Mouse (Mus musculus) lung, embryonic 16.5 days (tissue): ENCODE data around the gene Rrp1b. TPM values are rescaled to one million over a fixed set of nuclear protein-coding genes. Genes with fewer than 3 reads are reported as not detected.

Experiments used
- ATAC-seq: fragments of 200-750 bp; cut with Nextera tagmentation; 2 replicates; pipeline ENCODE4 v1.8.0; 2017; ENCODE audit warnings: low read depth, mild to moderate bottlenecking, moderate library complexity
- H3K27ac ChIP-seq: fragments of 300-500 bp; sonication (generic); 2 replicates; pipeline ENCODE4 v1.5.1; 2014; ENCODE audit warnings: mild to moderate bottlenecking, control low read depth, low read length
- H3K27me3 ChIP-seq: fragments of 300-500 bp; sonication (generic); 2 replicates; pipeline ENCODE4 v1.6.1; 2014; ENCODE audit warnings: low read depth, low read length, mixed read lengths; ENCODE audit not compliant: control insufficient read depth, insufficient read depth
- H3K36me3 ChIP-seq: fragments of 300-500 bp; sonication (generic); 2 replicates; pipeline ENCODE4 v1.6.1; 2014; ENCODE audit warnings: low read length; ENCODE audit not compliant: control insufficient read depth, insufficient read depth
- H3K4me1 ChIP-seq: fragments of 300-500 bp; sonication (generic); replicated peaks from 2 replicates; pipeline ENCODE4 v1.6.1; 2014; ENCODE audit warnings: low read length, mixed read lengths; ENCODE audit not compliant: control insufficient read depth, insufficient read depth
- H3K4me2 ChIP-seq: fragments of 300-500 bp; sonication (generic); 2 replicates; pipeline ENCODE4 v1.6.1; 2014; ENCODE audit warnings: low read depth, low read length, control low read depth
- H3K4me3 ChIP-seq: fragments of 300-500 bp; sonication (generic); 2 replicates; pipeline ENCODE4 v1.5.1; 2014; ENCODE audit warnings: mild to moderate bottlenecking, low read length, control low read depth
- H3K9ac ChIP-seq: fragments of 300-500 bp; sonication (generic); 2 replicates; pipeline ENCODE4 v1.6.1; 2014; ENCODE audit warnings: low read length, control low read depth
- H3K9me3 ChIP-seq: fragments of 300-500 bp; sonication (generic); 2 replicates; pipeline ENCODE4 v1.6.1; 2016; ENCODE audit warnings: low read length; ENCODE audit not compliant: control insufficient read depth
- WGBS: fragments of 180-500 bp; shearing (Covaris S2); extraction: QIAGEN DNeasy Blood & Tissue Kit; methylation state at CpG from one replicate; pipeline ENCODE4 v1.1.7; 2014; 5-methylcytosine and 5-hydroxymethylcytosine counted together
- polyA plus RNA-seq: library from polyadenylated mRNA; unstranded; fragments of >200 nt; fragmentation: Nextera tagmentation; extraction: Ambion mirVana; gene quantifications from 2 replicates; pipeline ENCODE4 v1.2.1, GENCODE M21; 2015

Rrp1b gene
- polyA plus RNA-seq, 1 experiment from 2014 or later, result 58.5 TPM

DNA sequence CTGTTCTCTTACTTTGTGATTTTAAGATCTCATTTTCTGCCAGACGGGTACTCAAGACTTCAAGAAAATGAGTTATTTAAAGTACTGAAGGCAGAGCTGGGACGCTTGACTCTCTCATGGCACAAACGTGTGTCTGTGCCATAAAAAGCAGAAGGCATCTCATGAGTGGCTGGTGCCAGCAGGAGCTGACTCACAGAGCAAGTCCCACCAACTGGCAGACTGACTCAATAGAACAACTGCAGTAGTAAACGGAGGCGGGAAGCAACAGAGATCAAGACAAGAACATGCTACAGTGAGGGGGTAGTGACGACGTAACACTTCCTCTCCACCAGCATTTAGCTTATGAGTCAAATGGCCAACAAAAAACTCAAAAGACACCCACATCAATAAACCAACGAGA, 12.8 kb upstream of the Rrp1b start:
- ATAC-seq, result no peak
- Histone ChIP-seq H3K27me3 (no peaks in the 10 kb centered on the region), H3K27ac (no peak overlapping the region), H3K4me1 (peaks cover 10% of the 10 kb centered on the region), H3K4me3 (no peak overlapping the region), H3K4me2 (no peak overlapping the region), H3K9me3 (no peaks in the 10 kb centered on the region), H3K36me3 (no peaks in the 10 kb centered on the region), H3K9ac (no peak overlapping the region)
- 69% methylated on average over 8 of the region's 8 CpGs for WGBS

DNA sequence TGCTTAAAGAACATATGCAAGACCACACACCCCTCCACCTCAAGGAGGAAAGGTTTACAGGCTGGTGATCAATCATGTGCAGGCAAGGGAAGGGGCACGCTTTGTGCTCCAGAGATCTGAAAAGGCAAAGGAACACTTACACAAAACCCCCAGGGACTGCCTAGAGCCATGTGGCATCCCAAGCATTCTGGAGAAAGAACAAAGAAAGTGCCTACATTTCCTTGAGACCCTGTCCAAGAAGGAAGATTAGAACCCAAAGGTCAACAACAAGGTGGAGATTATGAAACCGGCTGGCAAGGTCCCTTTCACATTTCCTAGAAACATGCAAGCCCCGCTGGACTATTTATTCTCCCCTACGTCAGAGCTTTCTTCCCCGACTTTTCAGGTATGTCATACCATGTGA, 11.2 kb upstream of the Rrp1b start:
- no peak overlapping the region for H3K4me2 ChIP-seq
- no peak overlapping the region for H3K9ac ChIP-seq
- no peaks in the 10 kb centered on the region for H3K27me3 ChIP-seq
- WGBS, result 39% methylated on average over 5 of the region's 5 CpGs
- peak overlapping the region; percentile 65 for H3K27ac ChIP-seq
- no peaks in the 10 kb centered on the region for H3K36me3 ChIP-seq
- no peaks in the 10 kb centered on the region for H3K9me3 ChIP-seq
- peak; percentile 44 for ATAC-seq
- no peak overlapping the region for H3K4me3 ChIP-seq
- peaks cover 10% of the 10 kb centered on the region for H3K4me1 ChIP-seq

DNA sequence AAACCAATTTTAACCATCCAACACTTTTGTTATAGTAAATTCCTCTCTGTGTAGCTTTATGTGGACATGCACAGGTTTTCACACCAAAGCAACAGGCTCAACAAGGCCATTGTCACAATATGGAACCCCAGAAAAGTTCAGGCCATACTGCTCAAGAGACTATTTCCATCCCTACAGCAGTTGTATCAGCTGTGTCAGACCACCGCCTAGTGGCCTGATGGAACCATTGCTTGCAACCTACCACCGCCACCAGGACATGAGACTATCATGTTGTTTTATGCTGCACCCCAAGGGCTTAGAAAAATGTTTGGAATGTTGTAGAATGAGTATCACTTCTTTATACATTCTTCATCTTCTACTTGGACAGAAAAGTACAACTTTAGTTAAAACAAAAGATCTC, 10.5 kb upstream of the Rrp1b start:
- WGBS, result 5% methylated on average over 2 of the region's 2 CpGs
- Histone ChIP-seq H3K4me3 (no peak overlapping the region), H3K27me3 (no peaks in the 10 kb centered on the region), H3K9ac (no peak overlapping the region), H3K27ac (no peak overlapping the region), H3K36me3 (no peaks in the 10 kb centered on the region), H3K9me3 (no peaks in the 10 kb centered on the region), H3K4me2 (no peak overlapping the region), H3K4me1 (peaks cover 10% of the 10 kb centered on the region)
- peak; percentile 79 for ATAC-seq

DNA sequence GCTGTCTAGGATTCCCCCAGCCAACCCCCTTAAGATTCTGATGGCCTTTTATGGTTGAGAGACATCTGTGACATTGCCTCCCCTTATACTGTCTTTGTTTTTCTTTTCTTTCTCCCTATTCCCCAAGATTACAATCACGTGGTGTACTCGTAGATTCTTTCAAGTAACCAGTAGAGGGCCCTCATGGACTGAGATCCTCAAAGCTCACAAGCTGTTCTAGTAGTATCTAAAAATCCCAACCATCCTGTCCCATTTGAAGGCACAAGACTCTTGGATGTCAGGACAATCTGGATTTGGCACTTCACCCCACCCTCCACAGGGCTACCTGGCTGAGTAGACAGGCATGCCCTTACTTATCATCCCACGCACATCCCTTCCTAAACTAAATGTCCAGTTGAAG, 8.2 kb upstream of the Rrp1b start:
- no peaks in the 10 kb centered on the region for H3K27me3 ChIP-seq
- H3K4me1 ChIP-seq, result peaks cover 8% of the 10 kb centered on the region
- WGBS, result 31% methylated on average over 3 of the region's 3 CpGs
- H3K9ac ChIP-seq, result no peak overlapping the region
- ATAC-seq, result peak; percentile 41; the same call in 1 of the 2 replicates
- H3K9me3 ChIP-seq, result no peaks in the 10 kb centered on the region
- H3K27ac ChIP-seq, result no peak overlapping the region
- no peak overlapping the region for H3K4me2 ChIP-seq
- no peaks in the 10 kb centered on the region for H3K36me3 ChIP-seq
- no peak overlapping the region for H3K4me3 ChIP-seq

DNA sequence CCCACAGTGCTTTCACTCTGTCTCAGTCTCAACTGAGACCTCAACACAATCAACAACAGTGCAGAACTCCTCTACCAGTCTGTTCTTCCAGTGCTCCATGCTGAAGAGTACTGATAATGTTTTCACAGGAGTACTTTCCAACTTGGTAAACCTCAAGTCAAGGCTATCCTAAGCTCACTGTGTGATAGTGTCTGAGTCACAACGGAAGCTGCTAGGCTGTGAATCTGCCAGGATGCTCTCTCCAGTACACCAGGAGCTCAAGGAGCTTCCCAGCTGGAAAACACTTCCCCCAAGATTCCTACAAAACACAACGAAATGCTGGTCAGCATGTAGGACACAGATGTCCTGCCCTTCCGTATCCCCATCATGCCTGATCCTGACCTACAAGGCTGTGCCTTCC, 7.6 kb upstream of the Rrp1b start:
- Histone ChIP-seq H3K4me1 (peaks cover 8% of the 10 kb centered on the region; the same call in 1 of the 2 replicates), H3K36me3 (no peaks in the 10 kb centered on the region), H3K4me2 (no peak overlapping the region), H3K9me3 (no peaks in the 10 kb centered on the region), H3K4me3 (no peak overlapping the region), H3K27ac (no peak overlapping the region), H3K27me3 (no peaks in the 10 kb centered on the region), H3K9ac (no peak overlapping the region)
- no peak for ATAC-seq
- 79% methylated on average over 3 of the region's 3 CpGs for WGBS

DNA sequence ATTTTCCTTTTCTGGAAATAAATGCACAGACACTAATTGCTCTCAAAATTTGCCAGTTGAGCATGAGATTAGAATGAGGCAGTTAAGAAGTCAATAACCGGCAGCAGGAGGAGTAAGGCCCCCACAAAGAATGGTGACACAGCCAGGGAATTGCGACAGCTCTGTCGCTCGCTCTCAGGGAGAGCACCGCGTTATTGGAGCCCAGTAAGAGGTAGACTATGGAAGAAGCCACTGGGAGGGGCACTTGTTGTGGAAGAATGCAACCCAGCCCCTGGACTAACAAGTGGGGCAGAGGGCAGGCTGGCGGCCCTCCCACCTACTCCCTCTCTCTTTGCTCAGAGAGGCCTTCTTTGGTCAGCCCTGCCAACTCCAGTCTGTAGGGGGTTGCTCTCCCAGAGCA, 4.2 kb upstream of the Rrp1b start:
- no peak overlapping the region for H3K4me2 ChIP-seq
- WGBS, result 54% methylated on average over 7 of the region's 7 CpGs
- no peak overlapping the region for H3K9ac ChIP-seq
- H3K4me1 ChIP-seq, result peaks cover 4% of the 10 kb centered on the region
- no peaks in the 10 kb centered on the region for H3K27me3 ChIP-seq
- no peaks in the 10 kb centered on the region for H3K36me3 ChIP-seq
- no peak overlapping the region for H3K27ac ChIP-seq
- no peak for ATAC-seq
- no peak overlapping the region for H3K4me3 ChIP-seq
- H3K9me3 ChIP-seq, result no peaks in the 10 kb centered on the region

DNA sequence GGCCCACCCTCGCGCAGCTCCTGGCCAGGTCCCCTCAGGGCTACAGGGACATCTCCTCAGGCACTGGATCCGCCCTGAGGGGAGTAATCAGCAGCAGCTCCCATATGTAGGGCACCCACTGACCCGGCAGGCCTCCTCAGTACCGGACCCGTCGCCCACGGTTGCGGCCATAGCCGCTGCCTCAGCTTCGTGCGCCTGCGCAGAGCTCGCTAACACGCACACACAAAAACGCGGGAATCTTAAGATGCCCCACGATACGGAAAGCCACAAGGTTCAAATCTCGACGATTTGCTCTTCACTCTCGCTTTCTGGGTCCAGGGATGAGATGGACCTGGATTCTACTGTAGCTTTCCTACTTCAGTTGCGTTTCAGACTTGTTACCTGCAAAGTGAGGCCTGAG, 1.6 kb upstream of the Rrp1b start:
- peaks cover 17% of the 10 kb centered on the region for H3K4me1 ChIP-seq
- no peak for ATAC-seq
- no peak overlapping the region for H3K4me2 ChIP-seq
- H3K27me3 ChIP-seq, result no peaks in the 10 kb centered on the region
- no peaks in the 10 kb centered on the region for H3K9me3 ChIP-seq
- H3K27ac ChIP-seq, result no peak overlapping the region
- H3K36me3 ChIP-seq, result no peaks in the 10 kb centered on the region
- WGBS, result 87% methylated on average over 23 of the region's 23 CpGs
- no peak overlapping the region for H3K9ac ChIP-seq
- H3K4me3 ChIP-seq, result no peak overlapping the region

DNA sequence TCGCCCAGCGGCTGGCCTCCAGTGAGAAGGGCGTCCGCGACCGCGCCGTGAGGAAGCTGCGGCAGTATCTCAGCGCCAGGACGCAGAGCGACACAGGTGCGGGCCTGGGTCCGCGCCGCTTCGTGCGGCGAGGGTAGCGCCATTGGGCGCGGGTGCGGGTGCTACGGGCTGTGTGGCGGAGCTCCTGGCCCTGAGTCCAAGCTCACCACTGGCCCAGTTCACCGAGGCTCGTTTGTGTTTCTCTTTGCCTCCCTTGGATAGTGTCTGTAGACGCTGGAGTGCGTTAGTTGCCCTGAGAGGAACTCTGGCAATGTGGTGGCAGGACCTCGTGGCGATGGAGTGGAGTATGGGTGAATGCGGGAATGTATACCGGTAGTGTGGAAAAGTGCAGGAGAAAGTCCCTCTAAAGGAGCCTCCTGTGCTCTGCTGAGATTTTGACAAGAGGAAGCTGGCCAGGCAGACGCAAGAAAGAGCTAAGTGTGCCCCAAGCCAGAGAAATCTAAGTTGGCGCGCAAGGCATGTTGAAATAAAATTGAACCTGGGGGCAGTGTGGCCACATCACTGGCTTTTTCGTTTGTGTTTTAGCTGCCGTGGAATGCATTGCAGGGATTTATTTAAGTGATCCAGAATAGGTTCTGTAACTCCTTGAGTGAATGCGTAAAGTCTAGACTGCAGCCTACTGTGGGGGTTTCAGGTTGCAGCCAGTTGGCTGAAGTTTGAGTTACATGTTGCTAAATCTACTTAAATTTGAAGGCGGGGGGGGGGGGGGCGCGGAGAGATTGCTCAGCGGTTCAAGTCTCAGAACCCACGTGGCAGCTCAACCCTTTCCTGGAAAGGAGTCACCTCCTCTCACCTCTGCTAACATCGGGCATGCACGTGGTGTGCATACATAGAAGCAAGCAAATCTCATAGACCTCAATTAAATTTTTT, 874 bp downstream of the Rrp1b start:
- H3K4me3 ChIP-seq, result peak overlapping the region; percentile 87
- H3K4me2 ChIP-seq, result peak overlapping the region; percentile 85
- peak overlapping the region; percentile 76 for H3K27ac ChIP-seq
- H3K9me3 ChIP-seq, result no peaks in the 10 kb centered on the region
- WGBS, result under 1% methylated on average over 45 of the region's 46 CpGs
- peak; percentile 50 for ATAC-seq
- peak overlapping the region; percentile 86 for H3K9ac ChIP-seq
- no peaks in the 10 kb centered on the region for H3K27me3 ChIP-seq
- H3K4me1 ChIP-seq, result peaks cover 17% of the 10 kb centered on the region
- no peaks in the 10 kb centered on the region for H3K36me3 ChIP-seq

DNA sequence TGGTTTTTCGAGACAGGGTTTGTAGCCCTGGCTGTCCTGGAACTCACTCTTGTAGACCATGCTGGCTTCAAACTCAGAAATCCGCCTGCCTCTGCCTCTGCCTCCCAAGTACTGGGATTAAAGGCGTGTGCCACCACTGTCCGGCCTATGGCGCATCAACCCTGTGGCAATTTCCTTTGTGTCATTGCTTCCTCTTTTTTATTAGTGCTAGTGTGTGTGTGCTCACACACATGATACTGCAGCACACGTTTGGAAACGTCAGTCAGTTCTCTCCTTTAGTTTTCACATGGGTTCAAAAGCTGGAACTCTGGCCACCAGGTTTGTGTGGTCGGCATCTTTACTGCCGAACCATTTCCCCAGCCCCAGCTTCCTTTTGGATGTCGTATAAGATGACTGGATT, 4.4 kb downstream of the Rrp1b start:
- Histone ChIP-seq H3K9ac (no peak overlapping the region), H3K27ac (no peak overlapping the region), H3K9me3 (no peaks in the 10 kb centered on the region), H3K4me2 (no peak overlapping the region), H3K4me3 (no peak overlapping the region), H3K36me3 (no peaks in the 10 kb centered on the region), H3K27me3 (no peaks in the 10 kb centered on the region), H3K4me1 (peaks cover 17% of the 10 kb centered on the region)
- ATAC-seq, result no peak
- 82% methylated on average over 10 of the region's 10 CpGs for WGBS
